Mouse (Mus musculus): ENCODE measurements around the gene Pwwp2a. TPM values are rescaled to one million over a fixed set of nuclear protein-coding genes. Genes with fewer than 3 reads are reported as not detected.

Pwwp2a gene
- total and polyA plus RNA-seq, 2 experiments from 2014 or later: 18.8 to 19.9 TPM

DNA sequence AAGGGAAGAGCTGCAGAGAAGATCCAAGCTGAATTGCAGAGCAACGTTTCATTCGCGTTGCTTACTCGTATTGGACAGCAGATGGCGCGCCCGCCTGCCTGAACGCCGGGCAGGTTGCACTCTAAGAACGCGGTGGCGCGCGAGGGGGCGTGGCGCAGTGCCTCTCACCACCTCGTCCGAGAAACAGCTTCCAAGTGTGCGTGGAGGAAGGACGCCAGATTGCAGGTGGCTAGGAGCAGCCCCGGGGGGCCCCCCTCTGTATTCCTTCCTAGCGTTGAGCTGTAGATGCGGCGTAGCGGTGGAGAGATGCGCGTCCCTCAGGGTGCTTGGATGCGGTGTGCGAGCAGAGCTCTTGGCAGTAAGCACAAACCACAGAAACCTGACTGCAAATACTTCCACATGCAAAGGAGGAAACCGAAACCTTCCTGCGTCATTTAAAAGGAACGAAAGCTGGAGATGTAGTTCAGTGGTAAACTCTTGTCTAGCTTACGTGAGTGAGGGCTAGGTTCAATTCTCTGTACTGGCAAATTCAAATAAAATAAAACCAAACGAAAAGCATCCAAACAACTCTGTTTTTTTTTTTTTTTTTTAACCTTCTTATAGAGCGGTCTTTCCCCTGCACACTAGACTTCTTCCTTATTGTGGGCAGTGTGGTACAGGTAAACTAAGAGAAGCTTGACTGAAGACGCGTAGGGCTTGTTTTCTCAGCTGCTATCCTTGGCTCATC is 85.3 kb downstream of the Pwwp2a start:
- 6% methylated on average over 37 of the region's 37 CpGs for WGBS

DNA sequence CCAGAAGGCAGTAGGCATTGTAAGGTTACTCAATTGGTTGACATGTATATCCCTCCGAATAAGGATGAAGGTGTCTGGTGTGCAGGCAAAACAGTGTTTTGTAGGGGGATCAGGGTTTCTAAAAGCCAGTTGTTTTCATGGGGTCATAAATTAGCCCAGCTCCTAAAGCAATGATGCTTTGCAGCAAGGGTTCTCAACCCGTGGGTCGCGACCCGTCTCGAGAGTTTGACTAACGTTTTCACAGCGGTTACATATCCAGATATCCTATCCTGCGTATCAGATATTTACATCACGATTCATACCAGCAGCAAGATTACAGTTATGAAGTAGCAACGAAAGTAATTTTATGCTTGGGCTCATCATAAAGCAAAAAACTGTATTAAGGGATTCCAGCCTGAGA is 86.0 kb downstream of the Pwwp2a start:
- Histone ChIP-seq H3K4me2 (ENCODE audit: low read depth, low read length, poor library complexity, severe bottlenecking) (peak overlapping the region; percentile 57; the same call in 1 of the 2 replicates), H3K4me3 (ENCODE audit: low read depth, low read length) (peak overlapping the region; percentile 45; the same call in 1 of the 2 replicates), H3K27me3 (ENCODE audit: insufficient read depth, low read length) (no peaks in the 10 kb centered on the region), H3K36me3 (ENCODE audit: insufficient read depth, low read length) (no peaks in the 10 kb centered on the region), H3K9ac (replicated peaks; ENCODE audit: low read length, poor library complexity, severe bottlenecking) (no peak overlapping the region), H3K4me1 (ENCODE audit: insufficient read depth, low read length) (no peaks in the 10 kb centered on the region), H3K9me3 (ENCODE audit: low read length) (no peaks in the 10 kb centered on the region), H3K27ac (ENCODE audit: low read depth, low read length) (no peak overlapping the region)
- ATAC-seq (ENCODE audit: low FRiP score) (no peak), DNase-seq (ENCODE audit: low spot score) (no peak)
- 76% methylated on average over 11 of the region's 11 CpGs for WGBS
- no peak for TF ChIP-seq CTCF (IDR thresholded peaks at IDR 0.05)

More for the DNA sequence above, 85.3 kb downstream of the Pwwp2a start:
- no peaks in the 10 kb centered on the region for H3K9me3 ChIP-seq (ENCODE audit: low read length)
- H3K9ac ChIP-seq (replicated peaks; ENCODE audit: low read length, poor library complexity, severe bottlenecking): no peak overlapping the region
- H3K4me2 ChIP-seq (ENCODE audit: low read depth, low read length, poor library complexity, severe bottlenecking): peak overlapping the region; percentile 57
- no peaks in the 10 kb centered on the region for H3K4me1 ChIP-seq (ENCODE audit: insufficient read depth, low read length)
- TF ChIP-seq CTCF (IDR thresholded peaks at IDR 0.05): peak; percentile 96
- peak; percentile 85 for ATAC-seq (ENCODE audit: low FRiP score)
- peak; percentile 92 for DNase-seq (ENCODE audit: low spot score)
- H3K27ac ChIP-seq (ENCODE audit: low read depth, low read length): no peak overlapping the region
- peak overlapping the region; percentile 45 for H3K4me3 ChIP-seq (ENCODE audit: low read depth, low read length)
- no peaks in the 10 kb centered on the region for H3K27me3 ChIP-seq (ENCODE audit: insufficient read depth, low read length)
- H3K36me3 ChIP-seq (ENCODE audit: insufficient read depth, low read length): no peaks in the 10 kb centered on the region

GRCm38 (mm10) chr11:43770110-43770509 is 88.3 kb downstream of the Pwwp2a start:
- Histone ChIP-seq H3K9me3 (ENCODE audit: low read length) (no peaks in the 10 kb centered on the region), H3K4me1 (ENCODE audit: insufficient read depth, low read length) (no peaks in the 10 kb centered on the region), H3K9ac (replicated peaks; ENCODE audit: low read length, poor library complexity, severe bottlenecking) (no peak overlapping the region), H3K4me2 (ENCODE audit: low read depth, low read length, poor library complexity, severe bottlenecking) (no peak overlapping the region), H3K27me3 (ENCODE audit: insufficient read depth, low read length) (no peaks in the 10 kb centered on the region), H3K36me3 (ENCODE audit: insufficient read depth, low read length) (no peaks in the 10 kb centered on the region), H3K27ac (ENCODE audit: low read depth, low read length) (no peak overlapping the region), H3K4me3 (ENCODE audit: low read depth, low read length) (no peak overlapping the region)
- TF ChIP-seq CTCF (IDR thresholded peaks at IDR 0.05): no peak
- WGBS: 87% methylated on average over 4 of the region's 4 CpGs
- ATAC-seq (ENCODE audit: low FRiP score) (no peak), DNase-seq (ENCODE audit: low spot score) (no peak)

Other genes with a start within 250 kb of the Pwwp2a start
- 16.5 and 21.3 TPM in 2 replicates for gene Slu7, start 248.3 kb upstream of the Pwwp2a start, total RNA-seq (2014; rRNA removed)
- gene Slu7, start 248.3 kb upstream of the Pwwp2a start, polyA plus RNA-seq (2015; fragmentation: Nextera tagmentation; extraction: Ambion mirVana): 55.4 and 58.3 TPM in 2 replicates
- 15.0 and 15.9 TPM in 2 replicates for gene C1qtnf2, start 207.7 kb upstream of the Pwwp2a start, total RNA-seq (2014; rRNA removed)
- 21.4 and 22.4 TPM in 2 replicates for gene C1qtnf2, start 207.7 kb upstream of the Pwwp2a start, polyA plus RNA-seq (2015; fragmentation: Nextera tagmentation; extraction: Ambion mirVana)
- gene Ccnjl, start 153.2 kb upstream of the Pwwp2a start, total RNA-seq (2014; rRNA removed): 2.2 and 4.4 TPM in 2 replicates
- gene Ccnjl, start 153.2 kb upstream of the Pwwp2a start, polyA plus RNA-seq (2015; fragmentation: Nextera tagmentation; extraction: Ambion mirVana): 3.1 and 3.2 TPM in 2 replicates
- gene 4933415A04Rik, start 95.0 kb upstream of the Pwwp2a start, total RNA-seq (2014; rRNA removed): 0.27 and 0.85 TPM in 2 replicates
- gene 4933415A04Rik, start 95.0 kb upstream of the Pwwp2a start, polyA plus RNA-seq (2015; fragmentation: Nextera tagmentation; extraction: Ambion mirVana): 1.6 and 2.3 TPM in 2 replicates
- gene Fabp6, start 80.5 kb upstream of the Pwwp2a start, total RNA-seq (2014; rRNA removed): not detected in 2 replicates
- not detected in 2 replicates for gene Fabp6, start 80.5 kb upstream of the Pwwp2a start, polyA plus RNA-seq (2015; fragmentation: Nextera tagmentation; extraction: Ambion mirVana)
- 30.0 and 37.6 TPM in 2 replicates for gene Ttc1, start 66.0 kb downstream of the Pwwp2a start, total RNA-seq (2014; rRNA removed)
- gene Ttc1, start 66.0 kb downstream of the Pwwp2a start, polyA plus RNA-seq (2015; fragmentation: Nextera tagmentation; extraction: Ambion mirVana): 76.3 and 83.2 TPM in 2 replicates
- gene Adra1b, start 219.2 kb downstream of the Pwwp2a start, total RNA-seq (2014; rRNA removed): 30.5 and 38.7 TPM in 2 replicates
- 16.4 and 17.1 TPM in 2 replicates for gene Adra1b, start 219.2 kb downstream of the Pwwp2a start, polyA plus RNA-seq (2015; fragmentation: Nextera tagmentation; extraction: Ambion mirVana)